Mouse (Mus musculus): Measurements from ENCODE around the gene Atp6v0a1. TPM values are rescaled to one million over a fixed set of nuclear protein-coding genes. Genes with fewer than 3 reads are reported as not detected.

The Atp6v0a1 gene
- polyA plus RNA-seq, 1 experiment from 2014 or later, result 35.0 TPM

Small RNA genes within 50 kb of the gene (microRNA-seq; reads per million reads assigned to microRNA genes)
- gene Mir6928 (ENCODE audit: borderline number of aligned reads), result 1.00 reads per million

Other genes with a start within 250 kb of the Atp6v0a1 start
- 0.41 and 0.64 TPM in 2 replicates for gene Kcnh4, start 249.5 kb upstream of the Atp6v0a1 start, polyA plus RNA-seq (2014; fragmentation: Nextera tagmentation; extraction: Ambion mirVana)
- not detected in 2 replicates for gene Hcrt, start 246.5 kb upstream of the Atp6v0a1 start, polyA plus RNA-seq (2014; fragmentation: Nextera tagmentation; extraction: Ambion mirVana)
- 3.6 and 4.4 TPM in 2 replicates for gene Ghdc, start 238.5 kb upstream of the Atp6v0a1 start, polyA plus RNA-seq (2014; fragmentation: Nextera tagmentation; extraction: Ambion mirVana)
- gene Stat5b, start 158.7 kb upstream of the Atp6v0a1 start, polyA plus RNA-seq (2014; fragmentation: Nextera tagmentation; extraction: Ambion mirVana), result 24.5 and 27.6 TPM in 2 replicates
- 8.2 and 9.2 TPM in 2 replicates for gene Stat5a, start 150.1 kb upstream of the Atp6v0a1 start, polyA plus RNA-seq (2014; fragmentation: Nextera tagmentation; extraction: Ambion mirVana)
- 71.4 and 82.9 TPM in 2 replicates for gene Stat3, start 69.9 kb upstream of the Atp6v0a1 start, polyA plus RNA-seq (2014; fragmentation: Nextera tagmentation; extraction: Ambion mirVana)
- gene Cavin1, start 38.6 kb upstream of the Atp6v0a1 start, polyA plus RNA-seq (2014; fragmentation: Nextera tagmentation; extraction: Ambion mirVana), result 145 and 160 TPM in 2 replicates
- gene Naglu, start 60.6 kb downstream of the Atp6v0a1 start, polyA plus RNA-seq (2014; fragmentation: Nextera tagmentation; extraction: Ambion mirVana), result 13.9 and 14.4 TPM in 2 replicates
- not detected in 2 replicates for gene Hsd17b1, start 69.0 kb downstream of the Atp6v0a1 start, polyA plus RNA-seq (2014; fragmentation: Nextera tagmentation; extraction: Ambion mirVana)
- 39.1 and 40.5 TPM in 2 replicates for gene Coasy, start 73.1 kb downstream of the Atp6v0a1 start, polyA plus RNA-seq (2014; fragmentation: Nextera tagmentation; extraction: Ambion mirVana)
- 45.8 and 55.2 TPM in 2 replicates for gene Mlx, start 77.8 kb downstream of the Atp6v0a1 start, polyA plus RNA-seq (2014; fragmentation: Nextera tagmentation; extraction: Ambion mirVana)
- 27.2 and 34.4 TPM in 2 replicates for gene Psmc3ip, start 86.0 kb downstream of the Atp6v0a1 start, polyA plus RNA-seq (2014; fragmentation: Nextera tagmentation; extraction: Ambion mirVana)
- gene Retreg3, start 110.4 kb downstream of the Atp6v0a1 start, polyA plus RNA-seq (2014; fragmentation: Nextera tagmentation; extraction: Ambion mirVana), result 10.4 and 12.1 TPM in 2 replicates
- 55.7 and 60.2 TPM in 2 replicates for gene Tubg1, start 110.5 kb downstream of the Atp6v0a1 start, polyA plus RNA-seq (2014; fragmentation: Nextera tagmentation; extraction: Ambion mirVana)
- gene Tubg2, start 146.5 kb downstream of the Atp6v0a1 start, polyA plus RNA-seq (2014; fragmentation: Nextera tagmentation; extraction: Ambion mirVana), result 6.6 and 8.4 TPM in 2 replicates
- 1.6 and 1.9 TPM in 2 replicates for gene Cntnap1, start 161.1 kb downstream of the Atp6v0a1 start, polyA plus RNA-seq (2014; fragmentation: Nextera tagmentation; extraction: Ambion mirVana)
- 17.7 and 20.9 TPM in 2 replicates for gene Plekhh3, start 161.9 kb downstream of the Atp6v0a1 start, polyA plus RNA-seq (2014; fragmentation: Nextera tagmentation; extraction: Ambion mirVana)
- 0.28 TPM in 1 of 2 replicates, not detected in the other for gene Ccr10, start 166.0 kb downstream of the Atp6v0a1 start, polyA plus RNA-seq (2014; fragmentation: Nextera tagmentation; extraction: Ambion mirVana)
- gene Ezh1, start 217.0 kb downstream of the Atp6v0a1 start, polyA plus RNA-seq (2014; fragmentation: Nextera tagmentation; extraction: Ambion mirVana), result 14.8 and 15.5 TPM in 2 replicates
- 128 and 154 TPM in 2 replicates for gene Ramp2, start 236.6 kb downstream of the Atp6v0a1 start, polyA plus RNA-seq (2014; fragmentation: Nextera tagmentation; extraction: Ambion mirVana)
- gene Vps25, start 244.3 kb downstream of the Atp6v0a1 start, polyA plus RNA-seq (2014; fragmentation: Nextera tagmentation; extraction: Ambion mirVana), result 111 and 116 TPM in 2 replicates

All from embryonic facial prominence, embryonic 14.5 days (tissue).